Mouse (Mus musculus) spleen, adult 12 weeks (tissue): ENCODE measurements around the gene Slc35b2.
A peak's percentile ranks its signal among the peaks of the same experiment; 100 is the strongest.

Experiments
- DNase-seq: peaks from one replicate; pipeline ENCODE4 v3.0.0; 2022; ENCODE audit warnings: low spot score

Gene Slc35b2

DNA sequence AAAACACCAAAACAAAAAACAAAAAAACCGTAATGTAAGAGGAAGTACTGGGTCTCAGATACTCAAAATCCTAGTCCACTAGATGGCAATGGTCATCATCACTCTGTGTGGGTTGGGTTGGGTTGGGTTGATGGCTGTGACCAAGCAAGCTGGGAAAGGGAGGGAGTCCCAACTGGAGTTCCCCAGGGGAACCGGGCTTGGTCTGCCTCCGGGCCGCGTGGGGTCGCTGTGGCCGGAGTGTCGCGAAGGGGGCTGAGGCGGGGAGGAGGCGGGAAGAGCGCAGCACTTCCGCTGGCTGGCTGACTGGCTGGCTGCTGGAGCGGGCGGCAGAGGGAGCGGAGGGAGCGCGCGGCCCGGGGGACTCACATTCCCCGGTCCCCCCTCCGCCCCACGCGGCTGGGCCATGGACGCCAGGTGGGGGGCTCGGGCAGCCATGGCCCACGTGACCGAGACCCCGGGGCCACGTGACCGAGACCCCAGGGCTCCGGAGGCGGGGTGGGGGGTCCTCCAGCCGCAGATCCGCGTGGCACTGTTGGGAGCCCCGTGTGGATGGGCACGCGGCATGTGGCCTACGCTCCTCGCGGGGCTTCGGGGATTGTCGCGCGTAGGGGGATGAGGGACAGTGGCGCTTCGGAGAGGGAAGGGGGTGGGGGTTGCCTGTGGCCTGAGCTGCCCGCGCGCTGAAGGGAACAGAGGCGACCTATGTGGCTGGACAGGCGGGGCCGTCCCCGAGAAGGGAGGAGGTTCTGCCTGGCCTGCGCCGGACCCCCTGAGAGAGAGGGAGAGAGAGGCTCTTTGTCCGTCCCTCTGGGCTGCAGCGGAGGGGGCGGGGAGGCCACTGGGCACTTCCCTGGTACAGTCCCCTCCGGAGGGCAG, at the start of gene Slc35b2:
TSS of gene Slc35b2 (plus strand) at position 220 of the 876 bp plus-strand sequence.
- peak; percentile 74 for DNase-seq

DNA sequence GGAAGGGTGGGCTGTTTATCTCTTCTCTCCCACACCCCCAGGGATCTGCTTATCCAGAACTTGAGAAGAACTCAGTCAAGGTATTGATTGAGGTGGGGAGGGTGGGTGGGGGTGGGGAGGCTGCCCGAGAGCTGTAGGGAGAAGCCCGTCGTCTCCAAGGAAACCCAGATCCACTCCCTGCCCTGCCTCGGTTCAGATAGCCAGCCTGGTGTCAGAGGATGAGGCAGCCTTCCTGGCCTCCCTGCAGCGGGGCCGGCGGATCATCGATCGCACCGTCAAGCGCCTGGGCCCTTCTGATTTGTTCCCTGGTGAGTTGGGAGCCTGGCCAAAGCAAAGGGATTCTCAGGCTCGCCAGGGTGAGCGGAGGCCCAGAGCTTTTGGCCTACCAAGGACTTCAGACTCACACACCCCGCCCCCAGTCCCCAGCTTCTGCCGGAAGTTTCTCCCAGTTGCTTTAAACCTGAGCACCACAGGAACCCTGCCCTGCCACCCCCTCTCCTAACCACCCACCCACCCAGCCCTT, 48.4 kb upstream of the Slc35b2 start:
- DNase-seq: no peak

DNA sequence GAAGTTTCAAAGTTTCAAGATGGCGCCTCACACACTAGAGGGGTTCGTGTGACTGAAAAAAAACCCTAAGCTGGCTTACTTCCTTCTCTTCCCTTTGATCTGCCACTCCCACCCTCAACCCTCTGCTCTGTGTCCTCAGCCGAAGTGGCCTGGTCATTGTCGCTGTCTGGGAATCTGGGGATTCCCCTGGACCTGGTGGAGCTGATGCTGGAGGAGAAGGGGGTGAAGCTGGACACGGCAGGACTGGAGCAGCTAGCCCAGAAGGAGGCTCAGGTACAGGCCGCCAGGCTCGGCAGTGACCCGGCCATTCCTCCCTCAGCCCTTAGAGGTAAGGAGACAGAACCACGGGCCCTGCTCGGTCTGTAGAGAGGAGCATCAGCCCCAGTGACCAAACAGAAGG, 47.9 kb upstream of the Slc35b2 start:
- DNase-seq: no peak

DNA sequence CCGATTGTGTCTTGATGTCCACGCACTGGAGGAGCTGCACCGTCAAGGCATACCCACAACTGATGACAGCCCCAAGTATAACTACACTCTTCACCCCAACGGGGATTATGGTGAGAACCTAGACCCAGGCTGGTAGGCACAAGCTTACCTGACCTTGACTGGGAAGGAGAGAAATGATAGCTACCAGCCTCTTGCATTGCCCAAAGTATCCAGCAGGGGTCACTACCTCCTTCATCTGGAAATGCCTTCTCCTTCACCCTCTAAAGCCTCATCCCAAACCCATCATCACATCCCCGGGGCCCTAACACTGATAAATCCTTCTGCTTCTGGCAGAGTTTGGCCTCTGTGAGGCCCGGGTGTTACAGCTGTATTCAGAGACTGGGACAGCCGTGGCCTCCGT, 47.2 kb upstream of the Slc35b2 start:
- peak; percentile 65 for DNase-seq

DNA sequence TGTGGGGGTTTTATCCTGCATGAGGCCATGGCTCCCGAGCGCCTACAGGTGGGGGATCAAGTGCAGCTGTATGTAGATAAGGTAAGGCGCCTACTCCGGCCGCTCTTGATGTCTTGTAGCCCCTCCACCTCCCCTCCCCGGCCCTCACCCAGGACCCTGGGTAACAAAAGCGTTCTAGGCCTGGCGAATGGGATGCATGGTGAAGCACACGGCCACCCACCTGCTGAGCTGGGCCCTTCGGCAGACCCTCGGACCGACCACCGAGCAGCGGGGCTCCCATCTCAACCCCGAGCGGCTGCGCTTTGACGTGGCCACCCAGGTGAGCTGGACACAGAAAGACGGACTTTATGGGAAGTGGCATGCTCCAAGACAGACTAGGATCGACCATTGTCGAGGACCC, 46.5 kb upstream of the Slc35b2 start:
- DNase-seq: no peak

DNA sequence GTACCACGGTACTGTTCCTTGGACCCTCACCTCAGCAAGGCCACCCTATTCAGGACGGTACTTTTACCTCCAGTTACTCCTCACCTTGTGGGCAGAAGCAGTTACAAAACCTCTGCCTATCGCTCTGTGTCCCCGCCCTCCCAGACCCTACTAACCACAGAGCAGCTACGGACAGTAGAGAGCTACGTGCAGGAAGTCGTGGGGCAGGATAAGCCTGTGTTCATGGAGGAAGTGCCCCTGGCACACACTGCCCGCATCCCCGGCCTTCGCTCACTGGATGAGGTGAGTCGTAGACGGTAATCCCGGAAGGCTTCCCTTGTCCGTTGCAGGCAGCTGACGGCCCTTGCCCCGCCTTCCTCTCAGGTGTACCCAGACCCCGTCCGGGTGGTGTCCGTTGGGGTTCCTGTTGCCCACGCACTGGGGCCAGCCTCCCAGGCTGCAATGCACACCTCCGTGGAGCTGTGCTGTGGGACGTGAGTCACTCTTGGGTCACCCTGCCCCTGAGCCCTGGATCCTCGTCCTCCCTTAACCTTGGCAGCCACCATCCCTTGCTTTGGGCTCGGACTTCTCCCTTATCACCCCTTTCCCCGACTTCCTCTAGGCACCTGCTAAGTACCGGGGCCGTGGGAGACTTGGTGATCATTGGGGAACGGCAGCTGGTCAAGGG, 46.0 kb upstream of the Slc35b2 start:
- DNase-seq: no peak

DNA sequence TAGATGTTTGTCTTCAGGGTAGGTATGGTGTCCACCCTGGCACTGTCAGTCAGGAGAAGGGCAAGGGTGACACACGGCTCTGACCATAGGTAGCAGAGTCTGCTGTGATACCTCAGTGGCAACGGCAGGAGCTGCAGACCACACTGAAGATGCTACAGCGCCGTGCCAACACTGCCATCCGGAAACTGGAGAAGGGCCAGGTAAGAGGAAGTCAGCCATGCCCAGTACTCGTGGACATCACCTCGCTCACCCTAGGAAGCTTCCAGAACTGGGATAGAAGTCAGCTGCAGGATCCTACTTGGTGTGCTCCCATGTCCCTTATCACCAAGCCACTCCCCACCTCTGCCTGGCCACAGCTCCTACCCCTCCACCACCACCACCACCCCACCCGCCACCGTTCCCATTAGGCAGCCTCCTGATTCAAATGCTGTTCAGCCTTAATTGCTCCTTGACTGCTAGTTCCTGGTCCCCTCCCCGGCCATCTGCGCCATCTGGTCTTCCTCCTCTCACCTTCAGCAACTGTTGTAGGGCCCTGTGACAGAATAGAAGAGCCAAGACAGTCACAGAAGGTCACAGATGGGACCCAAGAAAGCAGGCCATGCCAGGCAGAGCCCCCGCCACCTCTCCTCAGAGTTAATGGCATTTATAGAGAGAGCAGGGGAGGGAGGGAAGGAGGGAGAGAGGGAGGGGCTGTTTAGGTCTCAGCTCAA, 44.8 kb upstream of the Slc35b2 start:
- no peak for DNase-seq

DNA sequence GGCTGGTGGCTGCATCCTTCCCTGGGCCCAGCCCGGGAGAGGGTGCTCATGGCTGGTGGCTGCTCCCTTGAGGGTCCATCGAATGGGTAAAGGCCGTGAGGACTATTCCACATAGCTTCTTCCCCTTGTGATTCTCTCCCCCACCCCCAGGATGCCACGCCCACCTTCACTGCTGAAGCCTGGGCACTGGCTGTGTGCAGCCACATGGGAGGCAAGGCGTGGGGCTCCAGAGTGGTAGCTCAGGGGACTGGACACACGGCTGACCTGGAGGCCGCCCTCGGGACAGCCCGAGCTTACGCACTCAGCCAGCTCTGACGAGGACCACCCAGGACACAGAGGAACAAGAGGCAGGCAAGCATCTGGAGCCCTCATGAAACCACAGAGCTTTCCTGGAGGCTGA, 43.5 kb upstream of the Slc35b2 start:
- DNase-seq: no peak

DNA sequence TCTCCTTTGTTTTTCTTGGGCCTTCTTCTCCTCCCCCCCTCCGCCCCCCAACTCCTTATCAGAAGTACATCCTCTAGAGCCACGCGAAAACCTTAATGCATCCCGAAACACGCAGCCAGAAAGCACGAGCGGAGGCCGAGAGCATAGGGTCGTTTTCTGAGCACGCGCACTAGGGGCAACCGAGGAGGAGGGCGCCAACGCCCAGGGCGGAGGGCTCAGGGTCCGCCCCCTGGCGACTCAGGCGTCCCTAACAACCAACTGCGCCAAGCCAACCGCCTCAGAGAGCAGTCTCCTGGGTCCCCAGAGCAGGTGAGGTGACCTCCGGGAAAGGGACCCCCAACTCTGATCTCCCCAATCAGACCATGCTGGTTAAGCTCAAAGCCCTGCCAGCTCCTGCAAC, 40.4 kb upstream of the Slc35b2 start, which contains the start of gene Tcte1:
TSS of gene Tcte1 (plus strand) at position 172 of the 400 bp plus-strand sequence.
- no peak for DNase-seq

DNA sequence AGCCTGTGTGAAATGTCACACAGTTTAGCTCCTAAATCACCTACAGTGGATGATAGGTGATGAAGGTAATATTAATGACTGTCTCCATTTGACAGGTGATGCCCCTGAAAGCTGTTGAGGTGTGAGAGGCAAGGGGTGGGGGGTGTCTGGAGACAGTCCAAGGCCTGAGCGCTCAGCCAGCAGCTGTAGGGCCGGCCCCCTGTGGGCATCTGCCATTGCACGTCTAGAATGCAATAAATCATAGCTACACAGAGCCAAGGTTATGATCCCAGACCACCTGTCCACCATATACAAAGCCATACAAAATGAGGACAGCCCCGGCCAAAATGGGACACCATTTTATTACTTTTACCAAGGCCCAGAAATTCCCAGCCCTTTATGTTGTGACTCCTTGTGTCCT, 38.7 kb upstream of the Slc35b2 start:
- DNase-seq: no peak

DNA sequence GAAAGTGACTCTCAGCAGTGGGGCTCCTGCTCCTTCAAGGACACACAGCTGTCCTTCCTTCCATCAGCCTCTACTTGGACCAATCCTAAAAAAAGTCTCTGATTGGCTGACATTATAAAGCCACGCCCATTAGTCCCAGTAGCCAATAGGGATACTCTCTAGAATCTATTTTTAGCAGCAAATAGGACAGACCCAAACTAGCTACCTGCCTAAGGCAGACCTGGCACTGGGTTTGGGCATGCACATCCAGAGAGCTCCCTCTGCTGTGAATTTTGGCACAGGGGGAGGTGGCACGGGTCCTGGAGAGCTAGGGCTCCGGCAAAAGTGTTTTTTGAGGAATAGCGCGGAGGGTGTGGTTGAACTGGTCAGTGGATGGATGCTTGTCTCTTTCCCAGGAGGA, 37.1 kb upstream of the Slc35b2 start:
- DNase-seq: no peak

DNA sequence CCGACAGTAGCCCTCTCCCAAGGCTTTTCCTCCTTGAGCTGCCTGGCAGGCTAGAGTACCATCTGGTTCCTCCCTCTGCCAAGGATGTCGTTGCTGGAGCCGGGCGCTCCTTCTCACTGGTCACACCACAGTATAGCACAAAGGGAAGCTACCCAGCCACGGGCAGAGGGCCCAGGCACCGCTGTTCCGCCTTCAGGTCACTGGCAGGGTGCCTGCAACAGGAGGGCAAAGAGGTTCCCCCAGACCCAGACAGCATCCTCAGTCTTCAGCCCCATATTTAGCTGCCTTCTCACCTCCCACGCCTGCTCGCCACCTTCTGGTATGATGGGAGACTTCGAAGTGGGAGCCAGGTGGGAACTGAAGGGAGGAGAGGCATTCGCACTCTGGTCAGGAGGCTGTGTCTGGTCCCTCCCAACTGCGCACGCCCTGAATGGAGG, 33.3 kb upstream of the Slc35b2 start:
- DNase-seq: no peak

DNA sequence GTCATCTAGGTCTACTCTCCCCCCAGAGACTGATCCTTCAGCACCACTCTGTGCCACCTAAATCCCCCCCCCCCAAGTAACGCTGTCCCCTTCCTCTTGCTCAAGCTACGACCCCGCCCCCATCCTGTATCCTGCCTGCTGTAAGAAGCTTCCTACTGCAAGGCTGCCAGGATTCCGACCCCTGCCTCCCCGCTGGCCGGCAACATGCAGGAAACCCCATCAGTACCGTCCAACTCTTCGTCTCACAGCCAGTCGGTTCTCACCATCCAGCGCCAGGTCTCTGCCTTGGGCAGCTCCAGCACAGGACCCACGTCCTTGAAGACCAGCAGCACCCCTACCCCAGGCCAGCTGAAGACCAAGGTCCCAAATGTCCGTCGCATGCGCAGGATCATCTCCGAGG, 30.8 kb upstream of the Slc35b2 start:
- no peak for DNase-seq

DNA sequence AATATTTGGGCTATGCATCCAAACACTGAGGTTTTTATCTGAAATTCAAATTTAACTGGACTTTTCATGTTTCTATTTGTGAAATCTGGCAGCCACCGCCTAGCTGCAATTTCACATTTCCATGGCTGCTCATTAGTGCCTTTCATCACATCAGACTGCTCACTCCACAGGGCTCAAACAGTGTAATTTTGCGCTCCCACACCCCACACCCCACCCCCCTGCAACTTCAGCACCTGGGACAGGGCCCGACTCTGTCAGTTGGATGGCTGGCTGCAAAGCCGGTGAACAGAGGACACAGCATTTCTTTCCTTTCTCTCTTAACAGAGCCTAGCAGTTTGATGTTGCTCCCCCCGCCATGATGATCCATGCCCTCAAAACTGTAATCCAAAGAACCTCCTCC, 27.4 kb upstream of the Slc35b2 start:
- no peak for DNase-seq

DNA sequence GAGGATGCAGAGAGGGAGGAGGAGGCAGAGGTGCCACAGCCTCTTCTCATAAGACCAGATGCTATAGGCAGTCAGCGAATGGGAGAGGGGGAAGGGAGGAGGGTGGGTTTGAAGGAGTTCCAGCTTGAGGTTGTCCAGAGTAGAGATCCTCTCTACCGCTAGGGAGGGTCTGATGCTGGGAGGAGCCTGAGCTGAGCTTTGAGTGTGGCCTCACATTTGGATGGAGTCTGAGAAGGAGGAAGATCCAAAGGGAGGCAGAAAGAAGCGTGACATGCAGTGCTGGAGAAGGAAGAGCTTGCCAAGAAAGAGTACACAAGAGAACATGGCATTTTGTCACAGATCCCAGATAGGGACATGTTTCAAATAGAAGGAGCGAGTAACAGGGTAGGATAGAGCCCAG, 25.3 kb upstream of the Slc35b2 start:
- no peak for DNase-seq

DNA sequence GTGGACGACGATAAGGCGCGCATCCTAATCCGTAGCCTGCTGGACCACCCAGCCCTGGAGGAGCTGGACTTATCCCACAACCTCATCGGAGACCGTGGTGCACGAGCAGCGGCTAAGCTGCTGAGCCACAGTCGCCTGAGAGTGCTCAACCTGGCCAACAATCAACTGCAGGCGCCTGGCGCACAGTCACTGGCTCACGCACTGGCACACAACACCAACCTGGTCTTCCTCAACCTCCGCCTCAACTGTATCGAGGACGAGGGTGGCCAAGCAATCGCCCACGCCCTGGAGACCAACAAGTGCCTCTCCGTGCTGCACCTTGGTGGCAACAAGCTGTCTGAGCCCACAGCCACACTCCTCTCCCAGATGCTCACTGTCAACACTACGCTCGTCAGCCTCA, 24.0 kb upstream of the Slc35b2 start:
- DNase-seq: no peak

DNA sequence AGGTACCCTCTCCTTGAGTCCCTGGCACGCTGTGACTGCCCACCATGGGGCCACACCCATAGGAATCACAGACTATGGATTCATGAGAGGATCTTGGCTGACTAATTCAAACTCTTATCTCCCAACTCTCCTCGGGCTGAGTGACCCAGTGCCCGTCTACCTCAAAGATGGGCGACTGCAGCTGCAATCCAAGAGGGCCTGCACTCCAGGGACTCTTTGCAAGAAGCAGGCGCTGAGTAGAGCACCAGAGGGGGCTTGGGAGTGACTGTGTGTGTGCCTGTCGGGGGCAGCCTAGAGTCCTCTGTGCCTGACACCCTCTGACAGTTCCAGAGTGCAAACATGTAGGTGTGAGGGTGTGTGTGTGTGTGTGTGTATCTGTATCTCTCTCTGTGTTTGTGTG, 21.5 kb upstream of the Slc35b2 start:
- DNase-seq: no peak

DNA sequence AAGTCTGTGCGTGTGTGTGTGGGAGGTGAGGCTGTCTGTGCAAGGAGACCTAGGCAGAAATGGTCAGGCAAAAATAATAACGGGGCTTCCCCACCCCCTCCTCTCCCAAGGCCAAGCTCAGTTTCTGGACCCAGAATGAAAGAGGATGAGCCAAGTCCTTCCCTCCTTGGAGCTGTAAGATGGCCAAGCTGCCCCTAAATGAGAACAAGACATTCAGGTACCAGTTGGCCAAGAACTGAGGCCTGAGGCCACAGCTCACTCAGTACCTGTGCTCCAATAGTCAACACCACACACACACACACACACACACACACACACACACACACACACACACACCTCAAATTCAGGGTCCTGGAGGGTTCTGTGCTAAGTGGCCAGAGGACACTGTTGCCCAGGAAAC, 21.0 kb upstream of the Slc35b2 start:
- no peak for DNase-seq

DNA sequence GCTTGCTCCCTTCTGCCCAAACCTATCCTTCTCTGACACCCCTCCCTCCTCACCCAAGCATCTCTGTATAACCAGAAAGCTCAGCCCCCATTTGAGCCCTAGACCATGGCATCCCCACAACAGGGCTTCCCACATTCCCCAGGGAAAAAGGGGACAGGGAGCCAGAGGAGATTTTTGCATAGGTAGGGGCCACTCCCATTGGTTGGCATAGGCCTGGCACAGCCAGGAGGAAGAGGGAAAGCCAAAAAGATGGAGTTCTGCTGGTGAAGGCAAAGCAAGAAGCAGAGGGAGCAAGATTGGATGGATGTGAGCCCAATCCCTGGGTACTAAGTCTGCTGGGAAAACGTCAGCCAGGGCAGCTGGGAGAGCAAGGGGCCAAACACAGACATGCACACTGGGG, 20.6 kb upstream of the Slc35b2 start:
- DNase-seq: no peak

DNA sequence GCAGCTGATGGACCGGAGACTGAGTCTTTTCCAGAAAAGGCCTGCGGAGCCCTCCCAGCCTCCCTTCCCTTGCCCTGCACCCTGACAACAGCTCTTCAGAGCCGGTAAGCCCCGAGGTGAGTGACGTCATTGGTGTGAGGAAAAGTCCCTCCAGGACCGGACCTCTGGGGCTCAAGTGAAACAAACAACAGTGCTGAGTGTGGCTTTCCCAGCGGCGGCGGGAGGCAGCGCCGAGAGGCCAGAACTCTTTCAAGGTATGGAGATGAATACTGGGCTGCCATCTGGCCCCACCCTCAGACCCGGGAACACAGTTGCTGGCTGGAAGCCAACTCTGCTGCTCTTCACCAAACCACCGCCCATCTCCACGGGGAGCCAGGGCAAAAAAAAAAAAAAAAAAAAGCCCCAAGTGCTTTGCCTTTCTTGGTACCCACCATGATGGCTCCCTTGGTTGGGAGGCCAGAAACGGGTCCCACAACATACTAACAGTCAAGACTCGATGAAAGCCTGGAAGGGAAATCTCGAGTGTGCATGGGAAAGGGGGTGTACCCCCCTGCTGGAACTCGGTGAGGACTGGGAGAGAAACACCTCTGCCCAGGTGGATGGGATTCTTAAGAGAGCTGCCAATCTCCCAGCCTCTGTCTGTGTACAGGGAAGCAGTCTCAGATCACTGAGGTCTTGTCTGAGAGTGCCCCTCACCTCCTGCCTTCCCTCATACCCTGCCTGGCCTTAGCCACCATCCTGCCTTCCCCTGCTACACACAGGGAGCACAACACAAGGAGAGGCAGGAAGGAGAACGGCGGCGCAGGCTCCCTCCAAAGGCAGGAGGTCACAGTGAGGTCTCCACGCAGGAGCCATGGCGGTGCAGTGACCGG, 19.4 kb upstream of the Slc35b2 start:
- DNase-seq: no peak

DNA sequence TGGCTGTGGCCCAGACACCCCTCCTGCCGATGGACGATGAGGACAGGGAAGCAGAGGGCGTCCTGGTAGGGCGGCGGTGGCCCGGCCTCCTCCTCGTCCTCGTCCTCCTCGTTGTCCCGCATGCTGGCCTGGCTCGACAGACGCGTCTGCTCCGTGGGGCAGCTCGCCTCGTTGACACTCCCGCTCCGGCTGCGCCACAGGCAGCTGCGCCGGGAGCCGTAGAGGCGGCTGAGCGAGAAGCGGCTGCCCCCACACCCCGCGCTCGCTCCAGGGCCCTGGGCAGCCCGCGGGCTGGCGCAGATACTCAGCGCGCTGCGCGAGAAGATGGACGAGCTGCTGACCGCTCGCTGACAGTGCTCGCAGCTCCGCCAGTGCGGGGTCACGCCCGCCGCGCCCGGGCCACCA, 18.8 kb upstream of the Slc35b2 start:
- DNase-seq: no peak
